Mouse (Mus musculus) 3T3-L1 (cell line): ENCODE data around the gene Pstpip1.

Experiments used
- DNase-seq: peaks from one replicate; pipeline ENCODE4 v3.0.0-alpha.2; 2015; ENCODE audit warnings: low read depth, low spot score

The Pstpip1 gene

DNA sequence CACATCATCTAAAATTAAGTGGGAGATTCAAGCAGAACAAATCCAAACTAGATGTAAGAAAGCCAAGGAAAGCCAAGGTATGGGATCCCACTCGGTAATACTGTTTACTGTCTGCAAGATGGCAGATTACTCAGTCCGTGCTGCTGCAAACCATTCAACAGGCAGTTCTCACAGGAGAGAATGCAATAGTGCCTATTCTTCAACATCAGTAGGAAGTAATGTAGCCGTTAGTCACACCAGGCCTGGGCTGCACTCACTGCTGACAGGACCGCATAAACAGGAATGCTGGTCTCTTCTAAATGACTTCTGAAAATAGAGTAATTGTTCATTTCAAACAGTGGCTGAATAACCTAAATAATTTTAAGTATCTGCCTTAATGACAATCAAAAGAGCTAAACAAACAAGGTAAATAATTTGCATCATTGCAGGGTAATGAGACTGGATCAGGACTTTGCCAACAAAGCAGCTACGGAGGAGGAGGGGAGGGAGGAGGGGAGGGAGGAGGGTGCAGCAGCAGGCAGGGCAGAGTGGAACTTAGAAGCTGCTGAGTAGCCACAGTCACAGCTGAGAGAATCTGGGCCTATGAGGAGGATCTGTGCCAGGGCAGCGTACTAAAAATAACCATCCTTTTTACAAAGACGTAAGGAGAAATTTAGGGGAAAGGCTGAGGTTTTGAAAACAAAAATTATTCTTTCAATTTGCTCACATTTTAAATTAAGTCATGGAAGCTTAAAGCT is 62.2 kb downstream of the Pstpip1 start:
- peak; percentile 41 for DNase-seq

DNA sequence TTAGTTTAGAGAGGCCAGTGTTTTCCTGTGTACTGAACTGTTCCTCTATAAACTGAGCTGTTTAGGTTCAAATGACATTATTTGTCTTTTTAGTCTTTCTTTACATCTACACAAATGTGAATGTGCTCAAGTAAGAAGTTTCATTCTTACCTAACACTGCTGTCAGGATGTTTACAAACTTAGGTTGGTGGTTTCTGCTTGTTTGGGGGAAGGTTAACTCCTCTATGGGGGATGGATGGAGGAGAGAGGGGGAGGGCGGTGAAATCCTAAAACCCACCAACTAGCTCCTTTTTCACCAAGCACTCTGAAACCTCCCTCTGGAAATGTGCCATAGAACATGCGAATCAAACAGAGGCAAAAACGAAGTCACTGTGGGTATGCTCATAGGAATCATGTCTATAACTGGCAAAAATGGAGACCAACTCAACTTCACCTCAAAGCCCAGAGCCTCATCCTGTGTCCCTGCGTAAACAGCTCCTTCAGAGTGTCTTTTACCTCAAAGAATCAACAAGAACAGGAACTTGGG is 62.8 kb downstream of the Pstpip1 start:
- DNase-seq: no peak

- no peak for DNase-seq
Measured at GRCm38 (mm10) chr9:56154572-56154971, 64.8 kb downstream of the Pstpip1 start.

GRCm38 (mm10) chr9:56158077-56158476 is 68.3 kb downstream of the Pstpip1 start:
- DNase-seq: no peak

- no peak for DNase-seq
Measured at GRCm38 (mm10) chr9:56159456-56159855, 69.7 kb downstream of the Pstpip1 start.

GRCm38 (mm10) chr9:56160341-56161141 is 70.8 kb downstream of the Pstpip1 start:
- peak; percentile 77 for DNase-seq

GRCm38 (mm10) chr9:56165377-56165776 is 75.6 kb downstream of the Pstpip1 start, which contains the start of gene Tspan3:
TSS of gene Tspan3 (minus strand) at chr9:56165477.
- no peak for DNase-seq

- DNase-seq: peak; percentile 65
Measured at GRCm38 (mm10) chr9:56166161-56166560, 76.4 kb downstream of the Pstpip1 start.

- DNase-seq: no peak
Measured at GRCm38 (mm10) chr9:56167690-56168089, 77.9 kb downstream of the Pstpip1 start.

DNA sequence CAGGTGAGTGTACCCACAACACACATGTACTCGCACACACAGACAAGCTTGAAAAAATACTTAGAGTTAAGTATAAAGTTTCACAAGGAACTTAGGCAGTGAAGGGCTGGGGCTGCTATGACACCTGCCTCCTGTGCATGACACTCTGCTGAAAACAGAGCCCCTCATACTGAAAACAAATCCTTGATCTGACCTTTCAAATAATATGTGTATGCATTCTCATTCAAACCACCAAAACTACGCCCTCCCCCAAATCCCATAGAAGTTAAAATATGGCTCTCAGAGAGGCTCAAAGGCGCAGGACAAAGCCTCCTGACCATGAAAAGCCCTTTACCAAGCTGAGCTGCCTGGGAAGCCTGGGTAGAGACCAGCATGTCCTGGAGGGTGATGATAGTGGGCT is 85.6 kb downstream of the Pstpip1 start:
- DNase-seq: no peak

DNA sequence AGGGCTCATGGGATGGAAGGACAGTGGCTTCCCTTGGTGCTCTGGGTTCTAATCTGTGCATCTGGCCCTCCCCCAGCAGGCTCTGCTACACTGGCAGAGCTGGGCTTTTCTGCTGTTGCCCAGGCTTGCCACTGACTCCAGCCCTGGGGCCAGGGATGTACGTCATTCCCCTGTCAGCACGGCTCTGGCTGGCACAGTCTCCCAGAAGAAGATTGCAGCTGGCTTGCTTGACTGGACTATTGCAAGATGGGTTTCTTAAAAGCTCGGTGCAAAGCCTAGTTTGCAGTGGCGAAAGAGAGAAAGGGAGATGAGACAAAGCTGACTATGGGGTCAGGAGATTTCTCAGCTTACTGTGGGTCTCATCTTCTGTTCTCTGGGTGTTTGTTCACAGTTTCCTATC is 87.6 kb downstream of the Pstpip1 start:
- DNase-seq: peak; percentile 70
